Mouse (Mus musculus): ENCODE data around the gene Dctn1.

Gene Dctn1

DNA sequence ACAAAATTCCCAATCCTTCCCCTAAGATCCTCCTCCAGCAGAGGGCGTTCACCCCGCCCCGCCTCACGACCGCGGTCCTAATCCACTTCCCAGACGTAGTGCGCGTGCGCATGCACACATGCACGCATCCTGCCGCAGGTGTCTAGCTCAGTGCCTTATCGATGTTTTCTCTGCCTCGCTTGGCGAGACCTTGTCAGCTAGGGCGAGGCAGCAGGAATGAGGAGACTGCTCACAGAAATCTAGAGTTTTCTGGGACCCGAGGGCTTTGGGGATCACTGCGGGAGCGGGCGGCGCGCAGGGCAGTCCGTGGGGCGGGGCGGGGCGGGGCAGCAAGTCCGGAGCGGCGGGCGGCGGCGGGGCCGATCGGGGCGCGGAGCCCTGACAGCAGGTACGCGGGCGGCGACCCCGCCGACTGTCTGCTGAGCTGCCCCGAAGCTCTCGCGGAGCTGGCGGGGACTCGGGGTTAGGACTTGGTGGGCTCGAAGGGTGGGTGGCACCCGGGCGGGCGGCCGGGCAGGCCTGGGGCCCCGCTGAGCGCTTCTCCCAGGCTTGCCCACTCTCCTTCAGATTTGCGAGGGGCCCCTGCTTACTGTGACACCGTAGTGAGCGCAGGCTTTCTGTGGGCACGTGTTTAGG is at the start of gene Dctn1:
Gene Dctn1 (plus strand): TSS at position 314 of the 636 bp plus-strand sequence.
- DNase-seq: peak; percentile 96 to 98

- DNase-seq: no peak
These were observed 49.2 kb upstream of the Dctn1 start for GRCm38 (mm10) chr6:83116373-83117164.

DNA sequence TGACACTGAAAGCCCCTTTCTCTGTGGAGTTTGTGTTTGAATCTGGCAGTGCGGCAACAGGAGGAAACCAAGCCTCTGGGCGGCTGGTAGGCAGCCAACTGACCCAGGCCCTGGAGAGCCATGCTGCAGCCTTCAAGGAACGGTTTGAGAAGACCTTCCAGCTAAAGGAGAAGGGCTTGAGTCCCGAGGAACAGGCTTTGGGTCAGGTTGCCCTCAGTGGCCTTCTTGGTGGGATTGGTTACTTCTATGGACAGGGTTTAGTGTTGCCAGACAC is 48.6 kb upstream of the Dctn1 start:
- DNase-seq: peak in 1 of 2 experiments; percentile 5

DNA sequence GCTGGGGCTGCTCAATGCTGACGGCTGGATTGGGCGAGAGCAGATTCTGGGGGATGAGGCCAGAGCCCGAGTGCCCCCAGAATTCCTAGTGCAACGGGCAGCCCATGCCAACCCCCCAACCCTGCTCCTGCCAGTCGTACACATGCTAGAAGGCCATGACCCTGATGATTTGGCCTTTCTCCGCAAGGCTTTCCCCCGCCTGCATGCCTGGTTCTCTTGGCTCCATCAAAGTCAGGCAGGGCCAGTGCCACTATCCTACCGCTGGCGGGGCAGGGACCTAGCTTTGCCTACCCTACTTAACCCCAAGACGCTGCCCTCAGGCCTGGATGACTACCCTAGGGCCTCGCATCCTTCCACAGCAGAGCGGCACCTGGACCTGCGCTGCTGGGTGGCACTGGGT is 48.1 kb upstream of the Dctn1 start:
- peak in 1 of 2 experiments; percentile 11 for DNase-seq

- DNase-seq: peak in 1 of 2 experiments; percentile 11
These were observed 47.4 kb upstream of the Dctn1 start for GRCm38 (mm10) chr6:83118369-83118768.

DNA sequence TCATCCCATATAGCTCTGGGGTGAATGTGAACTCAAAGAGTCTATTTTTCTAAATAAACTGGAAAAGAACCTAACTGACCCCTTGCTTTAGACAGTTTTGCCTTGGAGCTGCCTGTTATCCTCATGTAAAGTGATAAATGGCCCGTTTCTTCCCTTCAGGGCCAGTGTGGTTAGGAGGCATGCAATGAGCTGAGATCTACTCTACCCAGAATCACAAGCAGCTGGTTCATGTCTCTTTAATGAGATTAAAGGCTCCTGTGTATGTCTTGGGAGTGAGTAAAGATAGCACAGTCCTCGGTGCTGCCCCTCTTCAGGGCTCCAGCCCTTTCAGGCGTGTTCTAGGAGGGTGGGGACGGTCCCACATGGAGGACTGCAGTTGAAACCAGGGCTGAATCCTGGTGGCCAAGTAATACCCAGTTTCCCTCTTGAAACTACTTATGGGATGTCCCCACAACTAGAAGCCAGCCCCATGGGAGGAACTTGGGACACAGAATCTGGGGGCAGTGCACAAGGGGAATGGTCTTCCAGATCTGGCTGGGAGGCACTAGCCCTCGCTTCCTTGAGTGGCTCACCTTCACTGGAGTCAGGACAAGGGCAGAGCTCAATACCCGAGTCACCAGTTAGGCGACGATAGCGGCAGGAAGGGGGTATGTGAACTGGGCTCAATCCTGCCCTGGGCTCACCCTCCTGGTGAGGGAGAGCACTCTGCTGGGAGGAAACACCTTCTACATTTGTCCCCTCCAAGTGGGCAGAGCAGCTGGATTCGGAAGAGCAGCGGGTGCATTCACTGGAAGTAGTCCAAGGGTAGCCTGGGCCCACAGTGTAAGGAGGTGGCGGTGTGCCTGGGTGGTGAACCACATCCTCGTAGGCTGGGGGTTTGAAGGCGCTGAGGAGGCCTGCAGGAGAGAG is 46.6 kb upstream of the Dctn1 start:
- peak in 1 of 2 experiments; percentile 3 for DNase-seq

GRCm38 (mm10) chr6:83119734-83120051 is 46.0 kb upstream of the Dctn1 start:
- DNase-seq: peak; percentile 48 to 59

DNA sequence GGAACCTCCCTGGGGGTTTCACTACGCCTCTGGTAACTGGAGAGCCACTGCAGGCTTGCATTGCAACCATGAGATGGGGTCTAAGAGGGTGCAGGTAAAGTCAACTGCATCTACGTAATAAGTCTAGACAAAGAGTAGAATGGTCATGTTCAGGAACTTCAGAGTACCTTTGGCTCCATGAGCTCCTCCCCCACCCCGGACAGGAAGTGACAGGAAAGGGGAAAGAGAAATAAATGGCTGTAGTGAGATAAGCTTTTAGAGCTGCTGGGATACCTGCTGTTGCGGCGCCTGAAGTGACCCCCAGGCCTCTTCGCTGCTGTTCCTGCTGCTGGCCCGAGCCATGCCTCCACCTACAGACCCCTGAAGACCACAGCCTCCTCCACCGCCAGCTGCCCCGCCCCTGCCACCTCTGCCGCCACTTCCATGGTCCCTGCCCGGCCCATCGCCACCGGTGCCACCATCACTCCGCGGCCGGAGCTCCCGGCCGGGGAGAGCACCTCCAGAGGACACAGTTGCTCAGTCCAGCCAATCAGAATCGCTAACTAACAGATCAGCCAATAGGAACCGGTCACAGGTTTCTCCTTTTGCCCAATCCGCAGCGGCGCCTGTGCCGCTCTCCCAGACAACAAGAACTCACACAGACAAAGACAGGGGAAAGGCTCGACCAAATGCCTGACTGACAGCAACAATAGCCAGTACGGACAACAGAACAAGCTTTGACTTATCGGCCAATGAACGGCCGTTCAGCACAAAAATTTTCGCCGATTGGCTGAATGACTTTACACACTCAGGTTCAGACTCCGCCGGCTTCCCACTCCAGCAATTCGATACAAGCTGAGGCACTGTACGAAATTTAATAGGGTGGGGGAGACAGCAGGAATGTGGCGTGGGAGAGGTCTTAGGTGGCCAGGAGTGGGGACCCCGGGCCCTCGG is 44.5 kb upstream of the Dctn1 start, which contains the start of gene Wbp1:
Gene Wbp1 (minus strand): TSS at position 630 of the 933 bp plus-strand sequence.
- DNase-seq: peak; percentile 88 to 94

GRCm38 (mm10) chr6:83121863-83122710 is 43.6 kb upstream of the Dctn1 start:
- DNase-seq: peak; percentile 48 to 62

DNA sequence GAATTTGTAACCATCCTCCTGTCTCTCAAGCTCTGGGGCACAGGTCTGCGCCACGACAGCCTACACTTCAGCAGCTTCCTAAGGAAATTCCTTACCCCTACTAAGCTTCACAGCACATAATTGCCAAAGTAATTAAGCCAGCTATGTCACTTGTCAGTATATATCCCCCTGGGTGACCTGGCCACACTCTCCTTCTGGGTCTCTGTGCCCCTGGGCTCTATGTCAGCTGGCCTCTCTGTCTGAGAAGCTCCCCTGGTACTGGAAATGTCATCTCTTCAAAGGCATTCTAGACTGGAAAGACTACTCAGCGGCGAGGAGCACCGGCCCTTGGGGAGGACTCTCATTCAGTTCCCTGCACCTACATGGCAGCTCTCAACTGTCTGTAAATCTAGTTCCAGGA is 42.8 kb upstream of the Dctn1 start:
- no peak for DNase-seq

DNA sequence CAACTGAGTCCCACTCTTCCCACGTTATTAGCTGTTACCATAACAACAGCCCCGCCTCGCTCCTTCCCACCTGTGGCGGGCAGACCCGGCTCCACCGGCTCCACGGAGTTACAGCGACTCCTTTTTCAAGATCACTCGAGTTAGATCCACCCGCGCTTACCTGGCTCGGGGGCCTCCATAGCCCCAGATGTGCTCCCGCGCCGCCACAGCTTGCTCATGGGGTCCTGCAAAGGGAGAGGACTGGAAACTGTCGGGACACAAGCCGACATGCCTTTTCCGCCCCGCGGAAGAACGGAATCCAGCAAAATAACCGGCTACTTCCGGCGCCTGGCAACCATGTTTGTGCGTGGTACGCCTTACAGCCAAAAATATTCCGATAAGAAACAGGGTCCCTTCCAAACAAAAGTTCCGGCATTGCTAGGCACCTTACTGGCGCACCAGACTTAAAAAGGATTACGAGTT is 40.8 kb upstream of the Dctn1 start:
- peak; percentile 92 to 95 for DNase-seq

GRCm38 (mm10) chr6:83125331-83125730 is 40.4 kb upstream of the Dctn1 start, which contains the start of gene Ino80b:
Gene Ino80b, minus strand, starts transcription at chr6:83125431.
- DNase-seq: no peak

GRCm38 (mm10) chr6:83127419-83127818 is 38.3 kb upstream of the Dctn1 start:
- no peak for DNase-seq

DNA sequence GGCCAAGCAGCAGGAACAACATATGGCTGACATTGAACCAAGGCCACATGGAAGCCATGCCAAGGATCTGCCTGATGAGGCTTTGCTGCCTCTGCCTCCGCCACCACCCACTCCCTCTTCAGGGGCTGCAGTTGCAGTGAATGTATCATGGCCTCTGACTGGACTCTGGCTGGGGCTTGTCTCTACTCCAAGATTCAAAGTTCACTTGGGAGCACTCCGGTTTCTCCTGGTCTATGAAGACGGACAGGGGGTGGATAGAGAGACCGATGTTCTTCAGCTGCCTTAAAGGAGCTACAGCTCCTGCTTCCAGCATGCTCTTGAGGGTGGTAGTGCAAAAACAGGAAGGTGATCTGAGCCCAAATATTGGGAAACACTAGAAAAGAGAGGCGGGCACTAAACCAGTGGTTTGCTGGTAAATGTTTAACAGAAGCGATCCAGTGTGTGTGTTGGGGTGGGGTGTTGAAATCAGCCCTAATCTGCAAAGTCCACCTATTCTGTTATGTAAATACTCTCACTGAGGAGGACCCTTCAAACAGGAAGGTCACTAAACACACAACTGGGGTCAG is 34.2 kb upstream of the Dctn1 start:
- peak; percentile 49 to 67 for DNase-seq

GRCm38 (mm10) chr6:83132176-83132919 is 33.4 kb upstream of the Dctn1 start:
- no peak for DNase-seq

GRCm38 (mm10) chr6:83134226-83134625 is 31.5 kb upstream of the Dctn1 start:
- DNase-seq: no peak

DNA sequence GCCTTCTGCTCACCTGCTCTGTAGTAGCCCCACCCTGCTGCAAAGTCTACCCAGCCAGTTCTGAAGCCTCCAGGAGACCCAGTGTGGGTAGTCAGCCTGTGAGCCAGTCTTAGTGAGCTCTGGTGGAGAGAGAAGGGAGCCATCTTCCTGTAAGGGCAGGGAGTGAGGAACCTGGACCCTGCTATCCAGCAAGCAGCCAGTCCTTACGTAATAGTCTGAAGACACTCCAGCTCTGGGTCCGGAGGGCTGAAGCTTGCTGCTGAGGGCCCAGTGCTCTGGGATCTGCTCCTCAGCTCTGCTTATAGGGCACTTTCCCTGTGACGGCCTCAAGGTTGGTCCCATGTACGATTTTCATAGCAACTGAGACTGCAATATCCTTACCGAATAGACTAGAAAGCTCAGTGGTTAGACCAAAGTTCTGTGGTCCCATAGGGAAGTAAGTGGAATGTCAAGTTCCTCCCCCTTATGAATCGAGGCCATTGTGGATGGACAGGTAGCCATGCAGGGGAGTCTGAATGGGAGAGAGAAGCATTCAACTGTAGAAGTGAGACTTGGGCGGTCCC is 30.7 kb upstream of the Dctn1 start, which contains the start of gene Rtkn:
Gene Rtkn (plus strand): TSS at position 513 of the 563 bp plus-strand sequence.
- peak in 1 of 2 experiments; percentile 38 for DNase-seq

DNA sequence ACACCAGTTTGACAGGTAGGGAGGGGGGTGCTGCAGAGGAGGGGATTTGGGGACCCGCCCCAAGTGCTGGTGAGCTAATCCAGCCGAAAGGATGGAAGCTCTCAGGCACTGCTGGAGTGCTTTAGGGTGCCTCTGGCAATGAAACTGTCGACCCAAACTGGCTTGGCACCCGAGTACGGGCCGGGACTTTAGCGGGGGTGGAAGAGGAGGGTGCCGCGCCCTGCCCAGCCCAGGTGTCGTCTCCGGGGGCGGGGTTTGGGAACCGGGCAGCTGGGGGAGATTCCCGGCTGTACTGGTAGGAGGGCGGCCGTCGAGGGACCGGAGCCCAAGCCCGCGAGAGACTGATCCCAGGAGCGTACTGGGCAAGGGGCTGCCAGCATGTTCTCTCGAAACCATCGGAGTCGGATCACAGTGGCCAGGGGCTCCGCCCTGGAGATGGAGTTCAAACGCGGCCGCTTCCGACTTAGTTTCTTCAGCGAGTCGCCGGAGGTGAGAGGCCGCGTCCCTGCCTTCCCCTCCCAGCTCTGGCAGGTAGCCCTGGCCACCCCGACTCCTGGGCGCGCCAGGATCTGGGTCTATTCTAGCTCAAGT is 30.1 kb upstream of the Dctn1 start:
- DNase-seq: peak; percentile 63 to 76

GRCm38 (mm10) chr6:83136291-83136880 is 29.3 kb upstream of the Dctn1 start:
- DNase-seq: no peak
